Mouse (Mus musculus) kidney, postnatal 0 days (tissue): ENCODE measurements around the gene Ap1g2. TPM values are rescaled to one million over a fixed set of nuclear protein-coding genes. Genes with fewer than 3 reads are reported as not detected.
A peak's percentile ranks its signal among the peaks of the same experiment; 100 is the strongest.

Source experiments
- ATAC-seq: fragments of 200-750 bp; cut with Nextera tagmentation; replicated peaks from 2 replicates; pipeline ENCODE4 v1.8.0; 2017; ENCODE audit warnings: low read depth, moderate number of reproducible peaks, moderate TSS enrichment, moderate library complexity; ENCODE audit not compliant: low FRiP score
- DNase-seq: peaks from one replicate; pipeline ENCODE4 v3.0.0-alpha.2; 2016; ENCODE audit warnings: low spot score
- H3K27ac ChIP-seq: fragments of 300-500 bp; sonication (generic); 2 replicates; pipeline ENCODE4 v1.5.1; 2014; ENCODE audit warnings: mild to moderate bottlenecking
- H3K27me3 ChIP-seq: fragments of 300-500 bp; sonication (generic); 2 replicates; pipeline ENCODE4 v1.6.1; 2014; ENCODE audit warnings: low read length, mixed read lengths; ENCODE audit not compliant: insufficient read depth
- H3K36me3 ChIP-seq: fragments of 300-500 bp; sonication (generic); 2 replicates; pipeline ENCODE4 v1.6.1; 2014; ENCODE audit warnings: low read length, mixed read lengths; ENCODE audit not compliant: insufficient read depth
- H3K4me1 ChIP-seq: fragments of 300-500 bp; sonication (generic); replicated peaks from 2 replicates; pipeline ENCODE4 v1.6.1; 2014; ENCODE audit warnings: antibody characterized with exemption, low read length, mixed read lengths; ENCODE audit not compliant: insufficient read depth
- H3K4me2 ChIP-seq: fragments of 300-500 bp; sonication (generic); 2 replicates; pipeline ENCODE4 v1.6.1; 2014; ENCODE audit warnings: mild to moderate bottlenecking, low read length, moderate library complexity, mixed read lengths
- H3K4me3 ChIP-seq: fragments of 300-500 bp; sonication (generic); replicated peaks from 2 replicates; pipeline ENCODE4 v1.5.1; 2014; ENCODE audit warnings: low read depth, low read length
- H3K9ac ChIP-seq: fragments of 300-500 bp; sonication (generic); 2 replicates; pipeline ENCODE4 v1.6.1; 2014; ENCODE audit warnings: low read depth, low read length
- H3K9me3 ChIP-seq: fragments of 300-500 bp; sonication (generic); replicated peaks from 2 replicates; pipeline ENCODE4 v1.6.1; 2016; ENCODE audit warnings: low read length, inconsistent platforms, mixed read lengths
- CTCF ChIP-seq: IDR thresholded peaks from 2 replicates; pipeline ENCODE4 v1.5.1; 2016; ENCODE audit warnings: antibody characterized with exemption, low read depth, mild to moderate bottlenecking, moderate library complexity
- WGBS: fragments of 180-500 bp; shearing (Covaris S2); extraction: QIAGEN DNeasy Blood & Tissue Kit; methylation state at CpG from one replicate; pipeline ENCODE4 v1.1.7; 2014; 5-methylcytosine and 5-hydroxymethylcytosine counted together
- polyA plus RNA-seq: library from polyadenylated mRNA; unstranded; fragments of >200 nt; fragmentation: Nextera tagmentation; extraction: Ambion mirVana; gene quantifications from 2 replicates; pipeline ENCODE4 v1.2.1, GENCODE M21; 2015

The Ap1g2 gene
- polyA plus RNA-seq, 1 experiment from 2014 or later = 15.8 TPM

DNA sequence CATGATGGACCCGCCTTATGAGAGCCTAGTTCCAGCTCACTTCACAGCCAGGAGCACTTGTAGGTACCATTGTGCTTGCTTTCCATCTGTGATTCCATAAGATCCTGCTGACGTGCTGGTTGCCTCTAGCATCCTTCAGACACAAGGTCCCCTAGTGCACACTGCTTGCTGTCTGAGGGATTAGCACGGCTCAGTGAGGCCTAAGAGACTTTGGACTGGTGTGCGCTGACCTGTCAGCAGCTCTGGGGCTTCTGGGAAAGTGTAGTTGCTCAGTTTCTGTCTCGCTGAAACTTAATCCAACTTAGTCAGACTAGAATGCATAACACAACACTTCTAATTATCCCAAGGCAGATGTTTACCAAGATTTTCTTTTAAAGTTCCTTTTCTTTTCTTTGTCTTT is 46.5 kb downstream of the Ap1g2 start:
- Histone ChIP-seq H3K36me3 (no peaks in the 10 kb centered on the region), H3K9ac (no peak overlapping the region), H3K27me3 (no peaks in the 10 kb centered on the region), H3K9me3 (no peaks in the 10 kb centered on the region), H3K4me2 (no peak overlapping the region), H3K4me3 (no peak overlapping the region), H3K4me1 (peaks cover 6% of the 10 kb centered on the region; the same call in 1 of the 2 replicates), H3K27ac (no peak overlapping the region)
- peak; percentile 27 for DNase-seq
- no peak for TF ChIP-seq CTCF
- ATAC-seq = 0 out of 2 replicates have a peak, but pooled peaks have one; percentile 68
- whole genome bisulfite sequencing = 47% methylated on average over 5 of the region's 5 CpGs

DNA sequence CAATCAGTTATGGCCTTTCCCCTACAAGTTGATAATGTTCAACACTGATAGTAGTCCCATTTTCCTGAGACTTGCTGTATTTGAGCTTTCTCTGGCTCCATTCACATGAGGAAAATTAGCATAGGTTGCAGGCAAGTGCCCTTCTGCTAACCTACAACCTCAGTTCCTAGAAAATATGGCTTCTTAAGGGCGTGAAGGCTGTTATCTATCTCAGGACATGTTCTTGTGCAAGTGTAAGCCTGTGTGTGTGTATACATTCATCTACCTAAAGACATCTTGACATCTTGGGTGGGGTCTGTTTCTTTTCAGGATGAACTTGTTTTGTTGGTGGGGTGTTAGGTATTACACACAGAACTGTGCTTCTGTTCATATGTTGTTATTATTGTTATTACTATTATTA is 47.4 kb downstream of the Ap1g2 start:
- Histone ChIP-seq H3K4me1 (peaks cover 6% of the 10 kb centered on the region; the same call in 1 of the 2 replicates), H3K9me3 (no peaks in the 10 kb centered on the region), H3K9ac (no peak overlapping the region), H3K36me3 (no peaks in the 10 kb centered on the region), H3K27me3 (no peaks in the 10 kb centered on the region), H3K4me2 (no peak overlapping the region), H3K4me3 (no peak overlapping the region), H3K27ac (no peak overlapping the region)
- DNase-seq = no peak
- no peak for ATAC-seq
- WGBS = 85% methylated on average over 1 of the region's 1 CpGs
- no peak for TF ChIP-seq CTCF

DNA sequence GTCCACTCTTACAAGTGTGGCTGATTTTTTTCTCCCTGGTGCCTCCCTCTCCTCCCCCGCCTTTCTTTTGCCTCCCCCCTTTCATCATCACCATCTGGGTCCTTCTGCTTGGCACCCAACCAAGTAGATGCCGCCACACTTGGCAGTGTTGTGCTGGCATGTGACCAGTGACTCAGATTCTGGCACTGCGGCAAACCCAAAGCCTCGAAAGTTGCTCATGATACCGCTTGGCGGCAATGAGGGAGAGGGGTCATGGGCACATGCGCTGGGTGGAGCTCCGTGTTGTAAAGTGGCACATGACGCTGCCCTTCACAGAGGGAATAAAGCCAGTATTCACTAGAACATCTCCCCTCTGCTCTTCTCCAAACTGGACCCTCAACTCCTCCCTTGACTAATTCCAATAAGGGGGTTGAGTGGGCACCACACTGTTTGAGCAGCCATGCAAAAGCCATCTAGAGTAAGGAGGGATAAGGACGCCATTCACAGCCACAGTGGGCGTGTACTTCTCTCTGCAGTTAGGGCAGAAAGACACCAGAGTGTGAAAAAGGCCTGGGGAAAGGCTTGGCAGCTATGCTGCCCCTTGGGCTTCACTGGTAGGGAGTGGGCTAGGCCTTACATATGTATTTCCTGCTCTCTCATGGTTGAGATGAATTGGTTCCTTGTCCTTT is 51.1 kb downstream of the Ap1g2 start:
- no peak for ATAC-seq
- no peak for DNase-seq

DNA sequence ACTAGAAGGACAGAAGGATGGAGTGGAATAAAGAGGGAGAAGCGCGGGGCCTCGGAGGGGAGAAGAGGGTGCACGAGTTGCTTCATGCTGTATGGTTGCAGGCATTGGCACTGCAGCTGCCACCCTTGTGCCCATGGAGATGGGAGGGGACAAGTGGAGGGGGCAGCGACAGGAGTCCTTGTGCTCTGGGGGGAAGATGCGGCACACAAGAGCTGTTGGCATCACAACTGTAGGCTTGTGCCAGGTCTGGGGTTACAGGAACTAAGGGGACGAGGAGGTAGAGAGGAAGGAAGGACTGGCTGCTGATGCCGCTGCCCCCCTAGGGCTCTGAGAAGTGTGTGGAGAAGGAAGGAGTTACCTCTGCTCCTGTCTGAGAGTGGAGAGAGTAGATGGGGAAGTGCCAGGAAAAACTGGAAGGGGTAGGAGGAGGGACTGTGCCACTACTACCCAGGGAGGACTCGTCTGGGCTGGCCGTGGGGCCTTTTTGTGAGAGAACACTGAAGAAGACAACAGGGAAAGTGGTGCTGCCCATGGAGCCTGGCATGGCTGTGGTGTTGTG is 52.1 kb downstream of the Ap1g2 start:
- no peak for DNase-seq
- Histone ChIP-seq H3K4me1 (no peaks in the 10 kb centered on the region), H3K4me2 (no peak overlapping the region), H3K4me3 (no peak overlapping the region), H3K27me3 (no peaks in the 10 kb centered on the region), H3K9me3 (no peaks in the 10 kb centered on the region), H3K36me3 (no peaks in the 10 kb centered on the region), H3K9ac (no peak overlapping the region), H3K27ac (no peak overlapping the region)
- 88% methylated on average over 10 of the region's 10 CpGs for WGBS
- no peak for TF ChIP-seq CTCF
- no peak for ATAC-seq

More for the DNA sequence above, 51.1 kb downstream of the Ap1g2 start:
- Histone ChIP-seq H3K4me2 (no peak overlapping the region), H3K4me3 (no peak overlapping the region), H3K4me1 (no peaks in the 10 kb centered on the region), H3K9ac (no peak overlapping the region), H3K27ac (no peak overlapping the region), H3K36me3 (no peaks in the 10 kb centered on the region), H3K9me3 (no peaks in the 10 kb centered on the region), H3K27me3 (no peaks in the 10 kb centered on the region)
- 71% methylated on average over 11 of the region's 11 CpGs for WGBS
- TF ChIP-seq CTCF = no peak

DNA sequence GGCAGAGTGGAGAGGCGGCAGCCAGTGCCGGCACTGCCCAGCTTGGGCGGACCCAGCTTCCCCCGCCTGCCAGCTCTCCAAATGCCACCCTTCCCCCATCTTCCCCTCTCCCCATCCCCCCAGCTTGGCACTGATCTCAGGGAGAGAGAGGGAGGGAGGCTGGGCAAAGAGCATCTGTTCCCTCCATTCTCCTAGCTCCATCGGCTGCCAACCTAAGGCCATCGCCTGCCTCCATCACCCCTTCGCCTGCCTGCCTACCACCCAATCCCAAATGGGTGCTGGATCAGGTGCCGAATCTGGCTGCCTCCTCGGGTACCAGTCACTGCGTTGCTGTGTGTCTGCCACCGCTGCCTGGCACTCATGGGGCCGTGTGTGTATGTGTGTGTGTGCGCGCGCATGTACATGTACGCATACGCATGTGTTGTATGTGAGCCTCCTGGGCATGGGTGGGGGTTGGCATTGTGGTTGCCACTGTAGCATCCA is 52.6 kb downstream of the Ap1g2 start:
- H3K9ac ChIP-seq = no peak overlapping the region
- no peaks in the 10 kb centered on the region for H3K9me3 ChIP-seq
- no peak overlapping the region for H3K4me3 ChIP-seq
- no peaks in the 10 kb centered on the region for H3K4me1 ChIP-seq
- no peak for ATAC-seq
- H3K36me3 ChIP-seq = no peaks in the 10 kb centered on the region
- no peaks in the 10 kb centered on the region for H3K27me3 ChIP-seq
- DNase-seq = no peak
- TF ChIP-seq CTCF = no peak
- H3K4me2 ChIP-seq = no peak overlapping the region
- WGBS = 88% methylated on average over 17 of the region's 17 CpGs
- H3K27ac ChIP-seq = no peak overlapping the region

DNA sequence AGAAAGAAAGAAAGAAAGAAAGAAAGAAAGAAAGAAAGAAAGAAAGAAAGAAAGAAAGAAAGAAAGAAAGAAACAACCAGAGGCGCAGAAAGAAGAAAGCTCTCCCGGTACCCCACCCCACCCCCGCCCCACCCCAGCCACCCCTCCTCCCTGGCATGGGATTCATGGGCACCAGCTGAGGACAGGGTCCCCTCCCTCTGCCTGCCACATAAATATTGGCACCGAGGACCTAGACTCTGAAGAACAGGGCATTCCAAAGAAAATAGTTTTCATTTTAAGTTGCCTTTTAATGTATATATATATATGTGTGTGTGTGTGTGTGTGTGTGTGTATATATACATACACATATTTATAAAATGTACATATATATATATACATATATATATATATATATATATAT is 53.3 kb downstream of the Ap1g2 start:
- Histone ChIP-seq H3K4me2 (no peak overlapping the region), H3K36me3 (no peaks in the 10 kb centered on the region), H3K4me3 (no peak overlapping the region), H3K27me3 (no peaks in the 10 kb centered on the region), H3K9ac (no peak overlapping the region), H3K27ac (no peak overlapping the region), H3K9me3 (no peaks in the 10 kb centered on the region), H3K4me1 (no peaks in the 10 kb centered on the region)
- WGBS = 79% methylated on average over 4 of the region's 4 CpGs
- TF ChIP-seq CTCF = no peak
- no peak for DNase-seq
- ATAC-seq = no peak
